Mouse (Mus musculus): Measurements from ENCODE around the gene Coq8b. TPM values are rescaled to one million over a fixed set of nuclear protein-coding genes. Genes with fewer than 3 reads are reported as not detected.

The Coq8b gene
- polyA plus RNA-seq, 1 experiment from 2014 or later, result 20.8 TPM

GRCm38 (mm10) chr7:27282225-27282624 is 49.4 kb downstream of the Coq8b start:
- H3K4me2 ChIP-seq (ENCODE audit: low read length), result no peak overlapping the region
- DNase-seq (ENCODE audit: low spot score), result no peak
- no peaks in the 10 kb centered on the region for H3K9me3 ChIP-seq (replicated peaks; ENCODE audit: low read length)
- no peak for TF ChIP-seq CTCF (IDR thresholded peaks at IDR 0.05; ENCODE audit: low read depth)
- H3K27me3 ChIP-seq (ENCODE audit: insufficient read depth, low read length), result no peaks in the 10 kb centered on the region
- H3K4me1 ChIP-seq (replicated peaks; ENCODE audit: insufficient read depth, low read length), result peaks cover 9% of the 10 kb centered on the region; the same call in 1 of the 2 replicates
- H3K36me3 ChIP-seq (ENCODE audit: insufficient read depth, low read length), result 0 out of 2 replicates have a peak, but pooled peaks cover 12% of the 10 kb centered on the region
- no peak overlapping the region for H3K4me3 ChIP-seq (replicated peaks; ENCODE audit: low read depth, low read length)
- ATAC-seq (replicated peaks; ENCODE audit: low FRiP score, low read depth), result no peak
- peak overlapping the region; percentile 35; the same call in 1 of the 2 replicates for H3K9ac ChIP-seq (ENCODE audit: low read depth, low read length)
- 34% methylated on average over 4 of the region's 4 CpGs for WGBS
- peak overlapping the region; percentile 70; the same call in 1 of the 2 replicates for H3K27ac ChIP-seq

DNA sequence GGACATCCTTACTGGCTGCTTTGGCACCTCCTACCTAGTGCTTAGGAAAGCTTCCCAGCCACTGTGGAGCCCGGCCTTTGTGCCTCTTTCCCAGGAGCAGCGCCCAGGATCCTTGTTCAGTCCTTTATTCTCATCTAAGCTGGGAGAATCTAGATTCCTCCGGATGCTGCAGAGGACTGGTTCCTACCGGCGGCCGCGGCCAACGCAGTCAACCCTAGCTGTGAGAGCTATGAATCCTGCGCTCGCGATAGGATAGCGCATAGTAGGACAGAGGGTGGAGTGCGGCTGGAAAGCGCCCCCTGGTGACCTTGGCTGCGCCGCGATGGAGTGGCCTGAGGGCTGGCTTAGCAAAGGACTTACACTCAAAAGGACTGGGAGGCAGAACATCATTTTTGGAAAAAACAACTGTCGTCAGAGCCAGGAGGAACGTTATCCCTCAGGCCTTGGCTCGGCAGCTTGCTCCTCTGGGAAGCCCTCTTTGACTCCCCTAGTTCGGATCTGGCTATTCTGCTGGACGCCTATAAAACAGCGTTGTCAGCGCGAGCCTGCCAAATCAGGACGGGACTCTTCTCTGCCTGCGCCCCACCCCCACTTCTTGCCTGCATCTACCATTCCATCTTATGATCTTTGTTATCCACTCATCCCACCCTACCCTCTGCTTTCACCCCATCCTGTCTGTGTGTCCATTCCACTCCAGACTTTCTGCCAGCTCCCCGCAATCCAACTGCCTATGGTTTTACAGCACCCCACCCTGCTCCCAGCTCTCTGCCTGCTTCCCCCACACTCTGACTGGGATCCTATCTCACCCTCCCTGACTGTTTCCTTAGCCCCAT is 52.3 kb downstream of the Coq8b start:
- peak; percentile 59 for TF ChIP-seq CTCF (IDR thresholded peaks at IDR 0.05; ENCODE audit: low read depth)
- no peaks in the 10 kb centered on the region for H3K9me3 ChIP-seq (replicated peaks; ENCODE audit: low read length)
- ATAC-seq (replicated peaks; ENCODE audit: low FRiP score, low read depth) (peak; percentile 53; the same call in 1 of the 2 replicates), DNase-seq (ENCODE audit: low spot score) (peak; percentile 50)
- H3K27me3 ChIP-seq (ENCODE audit: insufficient read depth, low read length), result no peaks in the 10 kb centered on the region
- H3K9ac ChIP-seq (ENCODE audit: low read depth, low read length), result peak overlapping the region; percentile 14; the same call in 1 of the 2 replicates
- H3K4me2 ChIP-seq (ENCODE audit: low read length), result peak overlapping the region; percentile 25
- H3K36me3 ChIP-seq (ENCODE audit: insufficient read depth, low read length), result 0 out of 2 replicates have a peak, but pooled peaks cover 4% of the 10 kb centered on the region
- H3K27ac ChIP-seq, result no peak overlapping the region
- H3K4me1 ChIP-seq (replicated peaks; ENCODE audit: insufficient read depth, low read length), result peaks cover 9% of the 10 kb centered on the region; the same call in 1 of the 2 replicates
- no peak overlapping the region for H3K4me3 ChIP-seq (replicated peaks; ENCODE audit: low read depth, low read length)
- WGBS, result 1% methylated on average over 28 of the region's 28 CpGs

DNA sequence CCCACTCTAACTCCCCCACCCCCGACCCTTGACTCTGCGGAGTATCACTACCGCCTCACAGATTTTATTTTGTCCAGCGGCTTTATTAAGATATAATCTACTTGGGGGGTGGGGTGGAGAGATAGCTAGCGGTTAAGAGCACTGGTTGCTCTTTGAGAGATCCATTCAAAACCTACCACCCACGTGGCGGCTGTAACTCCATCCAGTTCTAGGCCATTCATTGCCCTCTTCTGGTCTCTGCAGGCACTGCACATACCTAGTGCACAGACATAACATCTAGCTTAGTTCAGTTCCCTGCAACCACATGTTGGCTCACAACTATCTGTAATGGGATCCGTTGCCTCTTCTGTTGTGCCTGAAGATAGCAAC is 52.9 kb downstream of the Coq8b start:
- DNase-seq (ENCODE audit: low spot score) (peak; percentile 91), ATAC-seq (replicated peaks; ENCODE audit: low FRiP score, low read depth) (peak; percentile 71)
- H3K4me3 ChIP-seq (replicated peaks; ENCODE audit: low read depth, low read length), result no peak overlapping the region
- H3K36me3 ChIP-seq (ENCODE audit: insufficient read depth, low read length), result 0 out of 2 replicates have a peak, but pooled peaks cover 4% of the 10 kb centered on the region
- no peaks in the 10 kb centered on the region for H3K27me3 ChIP-seq (ENCODE audit: insufficient read depth, low read length)
- H3K4me1 ChIP-seq (replicated peaks; ENCODE audit: insufficient read depth, low read length), result peaks cover 9% of the 10 kb centered on the region; the same call in 1 of the 2 replicates
- peak; percentile 84 for TF ChIP-seq CTCF (IDR thresholded peaks at IDR 0.05; ENCODE audit: low read depth)
- H3K27ac ChIP-seq, result no peak overlapping the region
- H3K4me2 ChIP-seq (ENCODE audit: low read length), result peak overlapping the region; percentile 25
- no peaks in the 10 kb centered on the region; the same call in 1 of the 2 replicates for H3K9me3 ChIP-seq (replicated peaks; ENCODE audit: low read length)
- H3K9ac ChIP-seq (ENCODE audit: low read depth, low read length), result no peak overlapping the region
- WGBS, result 4% methylated on average over 8 of the region's 8 CpGs

DNA sequence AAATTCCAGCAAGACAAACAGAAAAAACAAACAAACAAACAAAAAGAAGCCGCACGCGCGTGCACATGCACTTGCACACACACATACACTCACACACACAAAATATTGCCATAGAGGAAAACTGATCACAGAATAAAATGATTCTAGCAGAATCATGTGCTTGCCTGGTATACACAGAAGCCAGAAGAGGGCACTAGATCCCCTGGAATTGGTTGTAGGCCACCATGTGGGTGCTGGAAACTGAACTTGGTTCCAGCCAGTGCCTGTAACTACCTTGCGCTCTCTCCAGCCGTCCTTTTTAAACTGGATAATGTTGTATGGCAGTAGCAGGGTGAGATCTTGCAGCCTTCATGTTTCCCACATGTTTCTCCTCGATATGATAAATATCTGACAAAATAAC is 55.9 kb downstream of the Coq8b start:
- Histone ChIP-seq H3K27ac (no peak overlapping the region), H3K27me3 (ENCODE audit: insufficient read depth, low read length) (no peaks in the 10 kb centered on the region), H3K9ac (ENCODE audit: low read depth, low read length) (no peak overlapping the region), H3K4me1 (replicated peaks; ENCODE audit: insufficient read depth, low read length) (peaks cover 5% of the 10 kb centered on the region; the same call in 1 of the 2 replicates), H3K4me2 (ENCODE audit: low read length) (no peak overlapping the region), H3K4me3 (replicated peaks; ENCODE audit: low read depth, low read length) (no peak overlapping the region), H3K36me3 (ENCODE audit: insufficient read depth, low read length) (no peaks in the 10 kb centered on the region), H3K9me3 (replicated peaks; ENCODE audit: low read length) (no peaks in the 10 kb centered on the region; the same call in 1 of the 2 replicates)
- TF ChIP-seq CTCF (IDR thresholded peaks at IDR 0.05; ENCODE audit: low read depth), result 0 out of 2 replicates have a peak, but pooled peaks have one; percentile 16
- DNase-seq (ENCODE audit: low spot score), result no peak
- no peak for ATAC-seq (replicated peaks; ENCODE audit: low FRiP score, low read depth)
- 86% methylated on average over 7 of the region's 7 CpGs for WGBS

GRCm38 (mm10) chr7:27290555-27290954 is 57.7 kb downstream of the Coq8b start:
- Histone ChIP-seq H3K4me2 (ENCODE audit: low read length) (no peak overlapping the region), H3K36me3 (ENCODE audit: insufficient read depth, low read length) (no peaks in the 10 kb centered on the region), H3K9me3 (replicated peaks; ENCODE audit: low read length) (no peaks in the 10 kb centered on the region; the same call in 1 of the 2 replicates), H3K27ac (no peak overlapping the region), H3K27me3 (ENCODE audit: insufficient read depth, low read length) (no peaks in the 10 kb centered on the region), H3K9ac (ENCODE audit: low read depth, low read length) (no peak overlapping the region), H3K4me3 (replicated peaks; ENCODE audit: low read depth, low read length) (no peak overlapping the region), H3K4me1 (replicated peaks; ENCODE audit: insufficient read depth, low read length) (no peaks in the 10 kb centered on the region)
- DNase-seq (ENCODE audit: low spot score), result no peak
- WGBS, result 79% methylated on average over 2 of the region's 2 CpGs
- ATAC-seq (replicated peaks; ENCODE audit: low FRiP score, low read depth), result no peak
- no peak for TF ChIP-seq CTCF (IDR thresholded peaks at IDR 0.05; ENCODE audit: low read depth)

DNA sequence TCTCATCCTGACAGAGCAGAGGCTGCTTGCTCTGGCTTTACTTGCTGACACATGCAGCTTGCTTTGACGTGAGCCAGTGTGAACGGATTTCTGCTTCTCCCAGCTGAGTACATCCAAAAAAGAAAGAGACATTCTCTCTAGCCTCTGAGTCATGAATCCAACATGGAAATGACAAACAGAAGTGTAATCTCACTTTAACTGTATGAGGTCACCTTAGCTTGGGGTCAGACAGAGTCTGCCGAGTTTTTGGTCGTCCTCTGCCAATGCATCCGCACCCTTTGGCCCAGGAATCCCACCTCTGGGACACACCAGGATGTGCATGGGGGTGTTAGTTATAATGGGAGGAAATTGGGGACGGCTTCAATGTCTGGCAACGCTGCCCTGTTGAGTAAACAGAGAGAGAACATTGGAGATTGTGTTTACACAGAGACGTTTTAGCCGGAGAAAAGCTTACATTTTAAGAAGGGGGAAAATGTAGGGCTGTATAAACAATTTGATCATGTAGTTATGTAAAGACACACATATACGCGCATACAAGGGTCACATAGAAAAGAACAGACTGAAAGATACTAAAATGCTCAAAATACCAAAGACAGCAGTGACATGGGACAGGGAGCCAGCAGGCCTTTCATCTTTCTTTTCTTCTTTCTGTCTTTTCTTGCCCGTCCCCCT is 59.1 kb downstream of the Coq8b start:
- ATAC-seq (replicated peaks; ENCODE audit: low FRiP score, low read depth), result no peak; the same call in 1 of the 2 replicates
- no peak overlapping the region for H3K27ac ChIP-seq
- WGBS, result 45% methylated on average over 12 of the region's 12 CpGs
- H3K4me3 ChIP-seq (replicated peaks; ENCODE audit: low read depth, low read length), result no peak overlapping the region
- no peaks in the 10 kb centered on the region for H3K36me3 ChIP-seq (ENCODE audit: insufficient read depth, low read length)
- H3K27me3 ChIP-seq (ENCODE audit: insufficient read depth, low read length), result no peaks in the 10 kb centered on the region
- no peak overlapping the region for H3K9ac ChIP-seq (ENCODE audit: low read depth, low read length)
- no peak for DNase-seq (ENCODE audit: low spot score)
- no peak overlapping the region for H3K4me2 ChIP-seq (ENCODE audit: low read length)
- H3K4me1 ChIP-seq (replicated peaks; ENCODE audit: insufficient read depth, low read length), result no peaks in the 10 kb centered on the region
- TF ChIP-seq CTCF (IDR thresholded peaks at IDR 0.05; ENCODE audit: low read depth), result no peak
- H3K9me3 ChIP-seq (replicated peaks; ENCODE audit: low read length), result no peaks in the 10 kb centered on the region; the same call in 1 of the 2 replicates

All from kidney, postnatal 0 days (tissue).